8 mouse cellular contexts compared by ENCODE assay signal in the genomic region with DNA sequence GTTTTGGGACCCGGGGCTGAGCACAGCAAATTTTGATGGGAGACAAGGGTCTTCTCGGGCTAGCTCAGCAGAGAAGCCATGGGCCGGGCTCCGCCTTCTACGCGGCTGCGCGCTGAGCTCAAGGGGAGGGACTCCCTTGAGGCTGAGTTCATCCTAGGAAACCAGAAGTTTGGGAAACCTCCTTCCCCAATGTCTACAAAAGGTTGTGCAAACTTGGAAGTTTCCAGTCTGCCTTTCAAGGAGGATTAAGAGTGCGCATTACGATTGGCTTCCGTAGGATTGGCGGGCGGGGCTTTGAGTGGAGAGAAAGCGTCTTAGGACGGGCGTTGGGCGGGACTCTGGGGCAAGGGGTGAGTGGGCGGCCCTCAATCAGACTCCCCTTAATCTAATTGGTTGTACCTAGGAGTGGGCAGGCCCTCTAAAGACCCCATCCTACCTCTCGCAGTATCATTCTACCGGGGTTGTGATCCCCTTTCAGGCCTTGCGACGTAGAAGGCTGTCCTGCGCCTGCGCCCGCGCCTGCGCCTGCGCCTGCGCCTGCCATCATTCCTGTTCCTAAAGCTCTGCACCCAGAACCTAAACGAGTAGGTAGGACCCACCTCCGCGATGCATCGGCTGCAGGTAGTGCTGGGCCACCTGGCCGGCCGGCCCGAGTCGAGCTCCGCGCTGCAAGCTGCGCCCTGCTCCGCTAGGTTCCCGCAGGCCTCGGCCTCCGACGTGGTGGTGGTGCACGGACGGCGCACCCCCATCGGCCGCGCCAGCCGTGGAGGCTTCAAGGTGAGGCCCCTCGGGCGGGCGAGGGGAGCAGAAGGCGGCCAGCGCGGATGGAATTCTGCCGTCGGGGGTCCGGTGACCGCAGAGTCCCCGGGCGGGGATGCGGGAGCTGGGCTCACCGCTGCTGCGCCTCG. TPM values are rescaled to one million over a fixed set of nuclear protein-coding genes. Genes with fewer than 3 reads are reported as not detected.
DNase-seq lines count a peak whose midpoint lies in the region; ATAC-seq lines count a peak whose summit lies in the region.

A gene (minus strand): TSS at position 503 of the 908 bp plus-strand sequence.

- peak within 1 kb of the TSS; percentile 95 for H3K4me3 ChIP-seq in brown adipose tissue, adult 24 weeks (ENCODE audit: insufficient read depth, low read depth, low read length)
- peak within 1 kb of the TSS; percentile 88 for H3K4me3 ChIP-seq in heart, embryonic 13.5 days
- H3K4me3 ChIP-seq in liver, embryonic 12.5 days, result peak within 1 kb of the TSS; percentile 85
- H3K4me3 ChIP-seq in stomach, embryonic 15.5 days (replicated peaks), result peak within 1 kb of the TSS; percentile 92

- peak; percentile 96 for DNase-seq in CD4-positive, CD25-positive, alpha-beta regulatory T cell, adult 2 months (ENCODE audit: low read depth, low spot score)
- peak; percentile 100 for DNase-seq in fat pad, adult 2 months (ENCODE audit: extremely low read depth, low read depth, low spot score)
- peak; percentile 97 for DNase-seq in kidney, postnatal 10 days
- DNase-seq in natural killer cell, adult 2 months (ENCODE audit: low spot score in 2 of 2), result peak; percentile 87 to 89

- H3K9me3 ChIP-seq in heart, embryonic 13.5 days, result no peaks in the 10 kb centered on the region
- H3K9me3 ChIP-seq in liver, embryonic 12.5 days (replicated peaks), result no peaks in the 10 kb centered on the region
- H3K9me3 ChIP-seq in stomach, embryonic 15.5 days, result no peaks in the 10 kb centered on the region

- H3K4me1 ChIP-seq in brown adipose tissue, adult 24 weeks (ENCODE audit: control insufficient read depth, insufficient read depth, insufficient read length, low read length), result peaks cover 10% of the 10 kb centered on the region
- peaks cover 27% of the 10 kb centered on the region for H3K4me1 ChIP-seq in heart, embryonic 13.5 days
- H3K4me1 ChIP-seq in liver, embryonic 12.5 days, result peaks cover 38% of the 10 kb centered on the region
- peaks cover 24% of the 10 kb centered on the region for H3K4me1 ChIP-seq in stomach, embryonic 15.5 days

- peak; percentile 96 for ATAC-seq in heart, embryonic 13.5 days (ENCODE audit: extremely low read depth, insufficient number of reproducible peaks, low FRiP score, low TSS enrichment)
- peak; percentile 95 for ATAC-seq in liver, embryonic 12.5 days
- peak; percentile 98 for ATAC-seq in stomach, embryonic 15.5 days (ENCODE audit: insufficient read depth, low FRiP score, low read depth)

- peak within 1 kb of the TSS; percentile 87 for H3K4me2 ChIP-seq in heart, embryonic 13.5 days
- peak within 1 kb of the TSS; percentile 97 for H3K4me2 ChIP-seq in liver, embryonic 12.5 days
- H3K4me2 ChIP-seq in stomach, embryonic 15.5 days, result peak within 1 kb of the TSS; percentile 87

- H3K27ac ChIP-seq in brown adipose tissue, adult 24 weeks (replicated peaks; ENCODE audit: low read depth, low read length), result peak within 1 kb of the TSS; percentile 91
- peak within 1 kb of the TSS; percentile 94 for H3K27ac ChIP-seq in heart, embryonic 13.5 days (replicated peaks)
- peak within 1 kb of the TSS; percentile 92 for H3K27ac ChIP-seq in liver, embryonic 12.5 days
- H3K27ac ChIP-seq in stomach, embryonic 15.5 days, result peak within 1 kb of the TSS; percentile 96

- H3K27me3 ChIP-seq in heart, embryonic 13.5 days (replicated peaks), result no peaks in the 10 kb centered on the region
- H3K27me3 ChIP-seq in liver, embryonic 12.5 days (replicated peaks), result no peaks in the 10 kb centered on the region
- no peaks in the 10 kb centered on the region for H3K27me3 ChIP-seq in stomach, embryonic 15.5 days (replicated peaks)

- WGBS in heart, embryonic 13.5 days, result under 1% methylated on average over 68 of the region's 68 CpGs
- WGBS in liver, embryonic 12.5 days (ENCODE audit: insufficient replicate concordance), result under 1% methylated on average over 67 of the region's 68 CpGs
- WGBS in stomach, embryonic 15.5 days, result under 1% methylated on average over 68 of the region's 68 CpGs

- peak within 1 kb of the TSS; percentile 94 for H3K9ac ChIP-seq in heart, embryonic 13.5 days
- peak within 1 kb of the TSS; percentile 82 for H3K9ac ChIP-seq in liver, embryonic 12.5 days
- peak within 1 kb of the TSS; percentile 92 for H3K9ac ChIP-seq in stomach, embryonic 15.5 days

- H3K36me3 ChIP-seq in heart, embryonic 13.5 days, result peaks cover 47% of the 10 kb centered on the region
- H3K36me3 ChIP-seq in liver, embryonic 12.5 days, result peaks cover 46% of the 10 kb centered on the region
- H3K36me3 ChIP-seq in stomach, embryonic 15.5 days, result peaks cover 27% of the 10 kb centered on the region

RNA-seq across cellular contexts. Expression of the gene that starts here (rescaled TPM):
- 11.2 and 13.3 TPM in 2 replicates for polyA plus RNA-seq in brown adipose tissue, adult 24 weeks (2012; ENCODE audit: insufficient read depth, insufficient read length, missing spikeins)
- 14.2 and 14.5 TPM in 2 replicates for polyA plus RNA-seq in heart, embryonic 13.5 days (2015; fragmentation: Nextera tagmentation; extraction: Ambion mirVana)
- 21.3 and 22.2 TPM in 2 replicates for polyA plus RNA-seq in liver, embryonic 12.5 days (2016; fragmentation: Nextera tagmentation; extraction: Ambion mirVana)
- 32.4 and 34.7 TPM in 2 replicates for polyA plus RNA-seq in stomach, embryonic 15.5 days (2015; fragmentation: Nextera tagmentation; extraction: Ambion mirVana)

Comparison
In these comparisons a context has a peak if more than half of its experiments do, and no peak if none do; other contexts are left out.
1. Peak in every context shown above with its lines: DNase-seq, ATAC-seq, H3K4me3 ChIP-seq and H3K27ac ChIP-seq.